Mouse (Mus musculus): Measurements from ENCODE around the gene Ppp1r3g.
A peak's percentile ranks its signal among the peaks of the same experiment; 100 is the strongest.

GRCm38 (mm10) chr13:35947354-35948000 lies 11.2 kb upstream of the Ppp1r3g start:
- TF ChIP-seq CTCF (IDR thresholded peaks at IDR 0.05; ENCODE audit: extremely low read depth, insufficient read length, insufficient replicate concordance, low read depth, low read length) (peak; percentile 64; the same call in 1 of the 2 replicates), POLR2A (IDR thresholded peaks at IDR 0.05; ENCODE audit: low read depth, low read length) (no peak)
